Mouse (Mus musculus): ENCODE data around the gene C1ql1. TPM values are rescaled to one million over a fixed set of nuclear protein-coding genes. Genes with fewer than 3 reads are reported as not detected.
"Not testable (repeated sequence)": the region's sequence is repeated elsewhere in the genome, so short reads cannot be mapped to it uniquely, and the experiment has no call there.

Gene C1ql1
- polyA plus RNA-seq, 1 experiment from 2014 or later = 2.9 TPM

DNA sequence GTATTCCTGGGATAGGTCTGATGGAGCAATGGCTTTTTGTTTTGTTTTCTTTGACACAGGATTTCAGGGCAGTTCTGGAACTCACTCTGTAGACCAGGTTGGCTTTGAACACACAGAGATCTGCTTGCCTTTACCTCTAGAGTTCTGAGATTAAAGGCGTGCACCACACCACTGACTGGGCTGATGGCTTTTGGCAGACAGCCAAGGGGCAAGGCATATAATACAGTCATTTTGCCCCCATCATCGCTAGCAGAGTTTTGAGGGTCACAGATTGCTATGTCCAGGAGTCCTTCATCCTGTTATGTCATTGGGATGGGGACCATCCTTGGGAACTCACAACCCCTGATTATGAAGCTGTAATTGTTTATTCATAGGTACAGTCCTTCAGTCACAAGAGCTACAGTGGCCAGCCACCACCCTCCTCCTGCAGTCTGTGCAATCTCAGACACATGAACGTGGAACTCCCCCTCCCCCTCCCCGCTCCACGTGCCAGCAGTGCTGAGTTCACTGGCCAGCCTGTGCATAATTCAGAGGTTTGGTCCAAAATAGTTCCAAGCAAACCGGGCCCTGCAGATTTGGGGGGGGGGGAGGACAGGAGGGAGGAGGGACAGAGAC, 31.7 kb upstream of the C1ql1 start:
- Histone ChIP-seq H3K4me3 (no peak overlapping the region), H3K9me3 (no peaks in the 10 kb centered on the region), H3K36me3 (no peaks in the 10 kb centered on the region), H3K27ac (no peak overlapping the region), H3K4me2 (replicated peaks) (no peak overlapping the region), H3K27me3 (replicated peaks) (peaks cover under 1% of the 10 kb centered on the region; the same call in 1 of the 2 replicates), H3K9ac (no peak overlapping the region), H3K4me1 (no peaks in the 10 kb centered on the region)
- no peak for ATAC-seq (ENCODE audit: low FRiP score, low read depth)
- 54% methylated on average over 6 of the region's 6 CpGs for WGBS

DNA sequence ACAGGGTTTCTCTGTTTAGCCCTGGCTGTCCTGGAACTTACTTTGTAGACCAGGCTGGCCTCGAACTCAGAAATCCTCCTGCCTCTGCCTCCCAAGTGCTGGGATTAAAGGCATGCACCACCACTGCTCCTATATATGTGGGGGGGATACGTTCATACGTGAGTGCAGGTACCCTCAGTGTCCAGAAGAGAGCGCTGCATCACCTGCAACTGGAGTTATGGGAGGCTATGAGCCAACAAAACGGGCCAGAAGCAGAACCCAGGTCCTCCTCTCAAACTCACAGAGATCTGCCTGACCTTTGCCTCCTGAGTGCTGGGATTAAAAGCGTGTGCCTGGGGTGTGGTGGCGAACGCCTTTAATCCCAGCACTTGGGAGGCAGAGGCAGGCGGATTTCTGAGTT, 29.5 kb upstream of the C1ql1 start:
- H3K4me2 ChIP-seq (replicated peaks); ATAC-seq (ENCODE audit: low FRiP score, low read depth); H3K9ac ChIP-seq; H3K27ac ChIP-seq; H3K36me3 ChIP-seq; H3K4me3 ChIP-seq; H3K27me3 ChIP-seq (replicated peaks); H3K4me1 ChIP-seq; H3K9me3 ChIP-seq: not testable (repeated sequence)
- WGBS = 85% methylated on average over 9 of the region's 9 CpGs

- peaks cover 24% of the 10 kb centered on the region for H3K27me3 ChIP-seq (replicated peaks)
- H3K9me3 ChIP-seq = no peaks in the 10 kb centered on the region
- no peak for ATAC-seq (ENCODE audit: low FRiP score, low read depth)
- 66% methylated on average over 1 of the region's 1 CpGs for WGBS
- no peaks in the 10 kb centered on the region for H3K4me1 ChIP-seq
- no peak overlapping the region for H3K4me2 ChIP-seq (replicated peaks)
- H3K9ac ChIP-seq = no peak overlapping the region
- no peak overlapping the region for H3K4me3 ChIP-seq
- H3K27ac ChIP-seq = no peak overlapping the region
- H3K36me3 ChIP-seq = no peaks in the 10 kb centered on the region
Observed at GRCm38 (mm10) chr11:102972326-102972725, 25.8 kb upstream of the C1ql1 start.

GRCm38 (mm10) chr11:102971604-102972003, 25.1 kb upstream of the C1ql1 start:
- no peaks in the 10 kb centered on the region for H3K36me3 ChIP-seq
- H3K9ac ChIP-seq = no peak overlapping the region
- H3K27me3 ChIP-seq (replicated peaks) = peaks cover 26% of the 10 kb centered on the region
- no peak overlapping the region for H3K27ac ChIP-seq
- no peak for ATAC-seq (ENCODE audit: low FRiP score, low read depth)
- H3K4me3 ChIP-seq = no peak overlapping the region
- H3K4me1 ChIP-seq = no peaks in the 10 kb centered on the region
- H3K9me3 ChIP-seq = no peaks in the 10 kb centered on the region
- 60% methylated on average over 5 of the region's 5 CpGs for WGBS
- H3K4me2 ChIP-seq (replicated peaks) = no peak overlapping the region

GRCm38 (mm10) chr11:102964547-102965091, 18.1 kb upstream of the C1ql1 start:
- Histone ChIP-seq H3K4me3 (no peak overlapping the region), H3K9ac (no peak overlapping the region), H3K27ac (no peak overlapping the region), H3K4me1 (peaks cover 21% of the 10 kb centered on the region), H3K36me3 (no peaks in the 10 kb centered on the region), H3K27me3 (replicated peaks) (peaks cover 17% of the 10 kb centered on the region; the same call in 1 of the 2 replicates), H3K4me2 (replicated peaks) (no peak overlapping the region), H3K9me3 (no peaks in the 10 kb centered on the region)
- no peak for ATAC-seq (ENCODE audit: low FRiP score, low read depth)
- WGBS = 67% methylated on average over 16 of the region's 16 CpGs

DNA sequence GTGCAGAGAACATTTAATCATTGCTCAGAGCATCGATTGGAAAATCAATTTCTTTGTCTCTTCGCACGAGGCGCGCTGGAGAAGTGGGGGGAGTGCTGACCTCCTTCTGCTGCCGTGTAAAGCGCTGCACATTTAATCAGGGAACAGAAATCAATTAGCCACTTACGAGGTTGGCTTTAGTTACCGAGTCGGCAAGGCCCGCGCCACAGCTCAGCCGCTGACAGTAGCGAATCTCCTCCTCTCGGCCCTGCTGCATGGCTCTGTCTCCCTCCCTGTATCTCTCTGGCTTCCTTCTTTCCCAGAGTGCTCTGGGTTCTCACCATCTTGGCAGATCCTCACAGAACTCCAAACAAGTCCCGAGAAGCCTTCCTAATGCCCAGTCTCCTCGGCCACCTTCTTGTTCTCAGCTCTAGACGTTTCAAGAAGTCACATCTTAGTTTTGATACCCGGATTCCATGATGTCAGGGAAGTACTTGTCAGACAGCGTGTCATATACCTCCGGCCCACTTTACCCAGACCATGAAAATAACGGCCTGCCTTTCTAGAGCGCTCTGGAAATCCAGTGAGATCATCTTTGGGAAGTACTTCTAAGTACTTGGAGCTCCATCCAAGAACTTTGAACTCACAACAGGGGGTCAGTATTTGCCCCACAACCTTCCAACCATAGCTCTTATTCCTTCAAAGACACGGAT, 17.5 kb upstream of the C1ql1 start:
- Histone ChIP-seq H3K4me2 (replicated peaks) (peak overlapping the region; percentile 57), H3K4me3 (peak overlapping the region; percentile 16; the same call in 1 of the 2 replicates), H3K4me1 (peaks cover 21% of the 10 kb centered on the region), H3K27ac (peak overlapping the region; percentile 74), H3K9me3 (no peaks in the 10 kb centered on the region), H3K36me3 (no peaks in the 10 kb centered on the region), H3K9ac (0 out of 2 replicates have a peak overlapping the region, but pooled peaks have one; percentile 40), H3K27me3 (replicated peaks) (peaks cover 17% of the 10 kb centered on the region; the same call in 1 of the 2 replicates)
- 19% methylated on average over 24 of the region's 24 CpGs for WGBS
- peak; percentile 51 for ATAC-seq (ENCODE audit: low FRiP score, low read depth)

DNA sequence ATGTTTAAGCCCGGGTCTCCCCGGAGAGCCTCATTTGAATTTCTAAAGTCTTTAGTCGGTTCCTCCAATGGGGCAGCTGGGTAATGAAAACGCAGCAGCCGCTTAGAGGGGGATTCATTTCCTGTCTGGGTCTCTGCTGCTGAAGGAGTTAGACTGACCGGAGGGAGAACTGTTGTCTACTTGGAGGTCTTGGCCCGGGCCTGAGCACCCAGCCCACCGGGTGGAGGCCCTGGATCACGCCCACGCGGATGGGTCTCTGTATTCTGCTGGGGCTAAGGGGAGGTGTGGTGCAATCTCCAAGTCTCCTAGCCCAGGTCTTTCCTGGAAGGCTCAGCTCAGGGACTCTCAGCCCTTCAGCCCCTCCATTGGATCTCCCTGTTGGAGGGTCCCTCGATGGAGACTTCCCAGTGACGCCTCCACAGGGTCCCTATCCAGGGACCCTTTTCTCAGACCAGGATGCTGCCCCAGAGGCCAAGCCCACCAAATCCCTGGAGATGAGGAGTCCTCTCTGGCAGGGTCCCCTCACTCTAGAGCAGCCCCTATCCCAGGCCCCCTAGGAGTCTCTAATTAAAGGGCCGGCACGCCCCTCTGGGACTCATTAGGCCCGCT, 16.9 kb upstream of the C1ql1 start:
- WGBS = 2% methylated on average over 16 of the region's 16 CpGs
- peak; percentile 76 for ATAC-seq (ENCODE audit: low FRiP score, low read depth)
- peak overlapping the region; percentile 16; the same call in 1 of the 2 replicates for H3K4me3 ChIP-seq

DNA sequence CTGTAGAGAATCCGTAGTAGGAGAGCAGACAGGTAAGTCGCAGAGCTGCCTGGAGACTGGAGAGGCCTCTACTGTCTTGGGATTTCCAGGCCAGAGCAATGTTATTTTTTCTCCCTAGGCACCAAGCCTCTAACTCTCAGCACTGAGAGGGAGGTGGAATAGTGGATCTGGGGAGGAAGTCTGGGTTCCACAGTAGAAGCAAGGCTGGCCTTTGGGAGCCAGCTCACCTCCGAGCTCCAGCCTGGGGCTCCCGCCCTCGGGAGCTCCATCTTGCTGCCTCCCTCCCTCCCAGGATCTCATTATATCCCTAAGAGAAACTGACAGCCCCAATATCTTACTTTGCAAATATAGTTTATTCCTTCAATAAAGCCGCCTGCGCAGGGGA, 16.4 kb upstream of the C1ql1 start:
- peaks cover 21% of the 10 kb centered on the region for H3K4me1 ChIP-seq
- no peaks in the 10 kb centered on the region for H3K36me3 ChIP-seq
- ATAC-seq (ENCODE audit: low FRiP score, low read depth) = no peak
- H3K9me3 ChIP-seq = no peaks in the 10 kb centered on the region
- peaks cover 9% of the 10 kb centered on the region; the same call in 1 of the 2 replicates for H3K27me3 ChIP-seq (replicated peaks)
- no peak overlapping the region for H3K27ac ChIP-seq
- WGBS = 24% methylated on average over 7 of the region's 7 CpGs
- peak overlapping the region; percentile 57 for H3K4me2 ChIP-seq (replicated peaks)
- 0 out of 2 replicates have a peak overlapping the region, but pooled peaks have one; percentile 40 for H3K9ac ChIP-seq
- no peak overlapping the region for H3K4me3 ChIP-seq

More for the DNA sequence above, 16.9 kb upstream of the C1ql1 start:
- H3K36me3 ChIP-seq = no peaks in the 10 kb centered on the region
- peak overlapping the region; percentile 57 for H3K4me2 ChIP-seq (replicated peaks)
- H3K9me3 ChIP-seq = no peaks in the 10 kb centered on the region
- H3K4me1 ChIP-seq = peaks cover 21% of the 10 kb centered on the region
- H3K27ac ChIP-seq = peak overlapping the region; percentile 74
- 0 out of 2 replicates have a peak overlapping the region, but pooled peaks have one; percentile 40 for H3K9ac ChIP-seq
- H3K27me3 ChIP-seq (replicated peaks) = peaks cover 13% of the 10 kb centered on the region; the same call in 1 of the 2 replicates

DNA sequence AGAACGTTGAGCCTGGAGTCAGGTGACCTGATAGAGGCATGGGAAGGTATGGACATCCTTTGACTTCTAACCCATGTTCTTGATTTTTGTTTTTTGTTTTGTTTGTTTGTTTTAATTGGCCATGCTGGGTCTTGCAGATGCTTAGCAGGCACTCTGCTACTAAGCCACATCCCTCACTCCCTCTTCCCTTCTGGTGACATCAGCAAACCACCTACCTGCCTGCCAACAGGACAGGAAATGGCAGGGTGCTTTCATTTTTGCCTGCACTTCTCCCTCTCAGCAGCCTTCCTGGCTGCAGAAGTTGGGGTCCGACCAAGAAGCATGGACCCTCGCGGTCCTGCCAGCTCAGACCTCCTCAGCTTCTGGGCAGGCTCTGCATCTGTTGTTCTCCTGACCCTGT, 14.6 kb upstream of the C1ql1 start:
- peaks cover 32% of the 10 kb centered on the region for H3K4me1 ChIP-seq
- H3K9ac ChIP-seq = no peak overlapping the region
- H3K36me3 ChIP-seq = no peaks in the 10 kb centered on the region
- no peak for ATAC-seq (ENCODE audit: low FRiP score, low read depth)
- WGBS = 96% methylated on average over 4 of the region's 4 CpGs
- no peak overlapping the region for H3K4me3 ChIP-seq
- H3K27ac ChIP-seq = no peak overlapping the region
- 0 out of 2 replicates have a peak, but pooled peaks cover 4% of the 10 kb centered on the region for H3K27me3 ChIP-seq (replicated peaks)
- H3K9me3 ChIP-seq = no peaks in the 10 kb centered on the region
- no peak overlapping the region for H3K4me2 ChIP-seq (replicated peaks)

DNA sequence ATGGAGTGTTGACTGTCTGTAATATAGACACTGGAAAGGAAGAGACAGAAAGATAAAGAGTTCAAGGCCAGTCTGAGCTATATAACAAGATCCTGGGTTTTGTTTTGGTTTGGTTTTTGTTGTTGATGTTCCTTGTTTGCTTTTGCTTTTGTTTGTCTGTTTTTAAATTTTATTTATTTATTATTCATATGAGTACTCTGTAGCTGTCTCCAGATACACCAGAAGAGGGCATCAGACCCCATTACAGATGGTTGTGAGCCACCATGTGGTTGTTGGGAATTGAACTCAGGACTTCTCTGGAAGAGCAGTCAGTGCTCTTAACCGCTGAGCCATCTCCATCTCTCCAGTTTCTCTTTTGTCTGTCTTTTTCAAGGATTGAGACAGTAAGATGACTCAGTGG, 12.4 kb upstream of the C1ql1 start:
- peaks cover 4% of the 10 kb centered on the region; the same call in 1 of the 2 replicates for H3K27me3 ChIP-seq (replicated peaks)
- no peak overlapping the region for H3K9ac ChIP-seq
- H3K36me3 ChIP-seq = no peaks in the 10 kb centered on the region
- ATAC-seq (ENCODE audit: low FRiP score, low read depth) = no peak
- H3K4me3 ChIP-seq = no peak overlapping the region
- no peaks in the 10 kb centered on the region for H3K9me3 ChIP-seq
- peaks cover 24% of the 10 kb centered on the region for H3K4me1 ChIP-seq
- 88% methylated on average over 1 of the region's 1 CpGs for WGBS
- H3K4me2 ChIP-seq (replicated peaks) = no peak overlapping the region
- H3K27ac ChIP-seq = no peak overlapping the region

DNA sequence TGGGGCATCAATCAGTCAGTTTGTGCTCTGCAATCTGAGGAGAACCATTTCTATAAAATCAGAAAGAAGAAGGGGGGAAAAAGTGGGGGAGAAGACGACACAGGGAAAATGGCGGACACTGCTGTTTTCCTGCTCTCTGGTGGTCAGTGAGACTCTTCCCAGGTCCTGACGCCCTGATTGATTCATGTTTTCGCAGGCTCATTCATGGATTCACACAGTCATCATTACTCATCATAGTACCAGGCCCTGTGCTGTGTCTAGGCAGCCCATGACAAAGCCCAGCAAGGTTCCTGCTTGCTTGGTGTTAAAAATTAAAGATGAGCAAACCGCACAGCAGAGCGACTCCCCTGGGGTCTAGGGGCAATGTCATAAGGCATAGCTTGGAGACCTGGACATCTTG, 11.9 kb upstream of the C1ql1 start:
- Histone ChIP-seq H3K4me2 (replicated peaks) (no peak overlapping the region), H3K9ac (no peak overlapping the region), H3K4me3 (no peak overlapping the region), H3K4me1 (peaks cover 20% of the 10 kb centered on the region), H3K36me3 (no peaks in the 10 kb centered on the region), H3K9me3 (no peaks in the 10 kb centered on the region), H3K27me3 (replicated peaks) (peaks cover 4% of the 10 kb centered on the region; the same call in 1 of the 2 replicates), H3K27ac (no peak overlapping the region)
- no peak for ATAC-seq (ENCODE audit: low FRiP score, low read depth)
- WGBS = 83% methylated on average over 6 of the region's 6 CpGs

GRCm38 (mm10) chr11:102957692-102958091, 11.2 kb upstream of the C1ql1 start:
- Histone ChIP-seq H3K4me3 (no peak overlapping the region), H3K27ac (no peak overlapping the region), H3K9ac (no peak overlapping the region), H3K27me3 (replicated peaks) (peaks cover 7% of the 10 kb centered on the region; the same call in 1 of the 2 replicates), H3K4me1 (peaks cover 20% of the 10 kb centered on the region), H3K4me2 (replicated peaks) (no peak overlapping the region), H3K9me3 (no peaks in the 10 kb centered on the region), H3K36me3 (no peaks in the 10 kb centered on the region)
- ATAC-seq (ENCODE audit: low FRiP score, low read depth) = no peak
- 83% methylated on average over 8 of the region's 8 CpGs for WGBS

Measured in neural tube, embryonic 12.5 days (tissue).